Mouse (Mus musculus): ENCODE results near the gene Txnrd1. TPM values are rescaled to one million over a fixed set of nuclear protein-coding genes. Genes with fewer than 3 reads are reported as not detected.
A peak's percentile ranks its signal among the peaks of the same experiment; 100 is the strongest.

Txnrd1 gene
- polyA plus RNA-seq, 1 experiment from 2014 or later: 124 TPM

DNA sequence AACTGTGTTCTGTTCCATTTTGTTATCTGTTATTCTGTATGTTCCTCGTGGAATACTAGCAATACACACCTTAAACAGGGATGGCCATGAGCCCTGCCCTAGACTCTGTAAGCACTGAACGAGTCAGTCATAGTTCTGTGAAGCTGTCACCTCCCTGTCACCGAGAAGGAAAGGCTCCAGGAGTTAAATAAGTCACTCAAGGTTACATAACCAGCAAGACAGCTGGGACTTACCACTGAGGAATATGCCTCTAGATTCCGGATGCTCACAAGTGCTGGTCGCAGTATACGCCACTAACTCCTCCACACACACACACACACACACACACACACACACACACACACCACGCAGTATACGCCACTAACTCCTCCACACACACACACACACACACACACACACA lies 11.0 kb downstream of the Txnrd1 start:
- in situ Hi-C loops (cut with MboI; ENCODE audit: low pct_unique_long_range_greater_than_20kb): no loop called here
- TF ChIP-seq CTCF (IDR thresholded peaks at IDR 0.05): no peak
- H3K27me3 ChIP-seq: no peaks in the 10 kb centered on the region
- no peak for ATAC-seq
- no peak for DNase-seq (ENCODE audit: low read depth, low spot score)
- POLR2A ChIA-PET: interaction anchor here (0.6 to 0.7 kb wide), 2 partner anchors 17 to 46 kb away, joined by 3 to 8 read pairs; no protein-coding TSS in a partner anchor
- CTCF ChIA-PET: interaction anchor here (0.8 to 1.1 kb wide), 2 partner anchors 14 to 33 kb away, joined by 3 read pairs; no protein-coding TSS in a partner anchor

DNA sequence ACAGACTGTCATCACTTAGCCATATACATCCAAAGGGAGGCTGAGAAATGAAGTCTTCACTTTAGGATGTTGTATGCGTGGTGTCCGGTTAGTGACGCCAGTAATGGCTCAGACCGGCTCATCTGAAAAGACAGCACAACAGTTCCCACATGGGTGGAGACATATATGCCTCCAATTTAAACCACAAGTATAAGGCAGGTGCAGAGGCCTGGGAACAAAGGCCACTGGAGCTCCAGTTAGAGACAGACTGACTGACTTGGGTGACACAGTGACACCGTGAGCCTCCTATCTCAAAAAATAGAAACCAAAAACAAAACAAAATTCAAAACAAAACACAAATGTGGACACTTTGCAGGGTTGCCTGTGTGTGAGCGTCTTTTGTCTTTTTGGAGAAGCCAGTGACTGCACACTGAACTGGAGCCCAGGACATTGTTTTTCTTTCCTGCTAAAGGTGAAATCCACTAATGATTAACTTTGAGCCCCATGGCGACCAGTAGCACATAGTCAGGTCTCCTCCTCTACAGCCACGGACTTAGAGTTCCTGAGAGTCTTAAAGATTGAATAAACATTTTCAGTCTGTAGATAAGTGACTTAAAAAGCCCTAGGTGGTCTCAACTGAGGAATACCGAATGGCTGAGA lies 14.2 kb downstream of the Txnrd1 start:
- CTCF ChIA-PET: no interaction called here
- H3K27me3 ChIP-seq: no peaks in the 10 kb centered on the region
- in situ Hi-C loops (cut with MboI; ENCODE audit: low pct_unique_long_range_greater_than_20kb): no loop called here
- DNase-seq (ENCODE audit: low read depth, low spot score) (no peak), ATAC-seq (no peak)
- POLR2A ChIA-PET: no interaction called here
- no peak for TF ChIP-seq CTCF (IDR thresholded peaks at IDR 0.05)

DNA sequence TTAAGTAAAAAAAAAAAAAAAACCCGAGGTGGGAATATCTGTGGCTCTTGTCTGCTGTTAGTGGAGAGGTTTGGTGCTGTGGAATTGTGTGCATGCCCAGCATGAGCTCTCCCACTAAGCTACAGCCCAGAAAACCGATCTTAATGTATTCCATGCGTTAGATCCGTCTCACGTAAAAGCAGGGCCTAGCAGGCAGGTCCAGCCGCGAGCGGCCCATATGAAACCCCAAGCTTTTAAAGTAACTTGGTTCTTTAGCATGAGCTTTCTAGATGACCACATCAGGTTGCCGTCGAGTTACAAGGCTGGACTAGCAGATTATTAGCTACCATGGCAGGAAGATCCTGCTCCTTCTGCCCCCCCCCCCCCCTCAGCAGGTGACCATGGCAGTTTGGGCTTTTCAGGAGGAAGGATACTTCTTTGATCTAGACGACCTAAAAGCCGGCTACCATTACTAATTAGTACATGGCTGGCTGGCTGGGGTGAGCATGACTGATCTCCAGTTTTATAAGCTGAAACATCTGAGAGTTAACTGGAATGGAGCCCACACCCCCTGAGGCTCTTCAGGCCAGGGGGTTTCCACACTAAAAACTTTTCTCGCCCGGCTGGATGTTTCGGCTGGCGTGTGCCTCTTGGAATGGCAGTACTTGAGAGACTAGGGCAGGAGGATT lies 16.1 kb downstream of the Txnrd1 start:
- peak; percentile 67 for ATAC-seq
- POLR2A ChIA-PET: interaction anchor here (0.7 to 1.4 kb wide), 3 partner anchors 10 to 20 kb away, joined by 3 to 8 read pairs (median 5); no protein-coding TSS in a partner anchor
- DNase-seq (ENCODE audit: low read depth, low spot score): peak; percentile 97
- in situ Hi-C loops (cut with MboI; ENCODE audit: low pct_unique_long_range_greater_than_20kb): no loop called here
- TF ChIP-seq CTCF (IDR thresholded peaks at IDR 0.05): no peak
- no peaks in the 10 kb centered on the region for H3K27me3 ChIP-seq
- CTCF ChIA-PET: interaction anchor here (1.8 to 2.4 kb wide), 3 partner anchors 10 to 38 kb away, joined by 7 to 14 read pairs (median 10); no protein-coding TSS in a partner anchor

DNA sequence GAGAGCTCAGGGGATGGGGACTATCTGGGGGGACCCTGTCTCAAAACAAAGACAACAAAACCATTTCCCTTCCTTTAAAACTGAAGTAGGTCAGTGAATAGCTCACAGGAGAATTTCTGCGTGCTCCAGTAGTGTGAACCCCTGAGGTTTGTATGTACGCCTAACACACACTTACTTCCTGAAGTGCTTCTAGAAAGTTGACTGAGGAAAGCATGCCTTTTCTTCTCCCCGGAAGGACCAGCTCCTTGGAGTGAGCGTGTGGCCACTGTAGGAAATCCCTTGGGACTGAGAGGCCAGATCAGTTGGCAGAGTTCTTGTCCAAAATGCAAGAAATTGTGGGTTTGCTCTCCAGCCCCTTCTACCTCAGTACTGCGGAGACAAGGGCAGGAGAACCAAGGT lies 16.6 kb downstream of the Txnrd1 start:
- ATAC-seq (peak; percentile 9), DNase-seq (ENCODE audit: low read depth, low spot score) (no peak)
- POLR2A ChIA-PET: interaction anchor here (1.4 kb wide), 1 partner anchor 9 kb away, joined by 8 read pairs; no protein-coding TSS in a partner anchor
- no peak for TF ChIP-seq CTCF (IDR thresholded peaks at IDR 0.05)
- no peaks in the 10 kb centered on the region for H3K27me3 ChIP-seq
- in situ Hi-C loops (cut with MboI; ENCODE audit: low pct_unique_long_range_greater_than_20kb): no loop called here
- CTCF ChIA-PET: interaction anchor here (1.8 to 2.4 kb wide), 3 partner anchors 9 to 38 kb away, joined by 7 to 14 read pairs (median 10); no protein-coding TSS in a partner anchor

DNA sequence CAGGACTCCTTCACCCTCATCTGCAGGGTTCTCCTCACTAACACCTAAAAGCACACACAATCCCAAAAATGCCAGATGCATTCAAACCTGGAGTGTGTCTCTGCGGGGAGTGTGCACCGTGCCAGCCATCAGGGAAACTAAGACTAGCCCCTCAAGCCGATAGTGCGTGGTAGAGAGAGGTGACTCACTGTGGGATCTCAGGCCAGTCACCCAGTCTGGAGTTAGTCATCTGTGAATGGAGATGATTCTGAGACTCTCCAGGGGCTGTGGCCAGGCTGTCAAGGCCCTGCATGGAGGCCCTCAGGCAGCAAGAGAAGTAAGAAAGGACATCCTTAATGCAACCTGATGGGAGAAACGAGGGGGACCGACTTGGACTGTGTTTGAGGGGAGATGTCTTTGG lies 18.0 kb downstream of the Txnrd1 start:
- no peaks in the 10 kb centered on the region for H3K27me3 ChIP-seq
- CTCF ChIA-PET: no interaction called here
- peak; percentile 60 for DNase-seq (ENCODE audit: low read depth, low spot score)
- POLR2A ChIA-PET: no interaction called here
- TF ChIP-seq CTCF (IDR thresholded peaks at IDR 0.05): no peak
- ATAC-seq: peak; percentile 82
- in situ Hi-C loops (cut with MboI; ENCODE audit: low pct_unique_long_range_greater_than_20kb): no loop called here

DNA sequence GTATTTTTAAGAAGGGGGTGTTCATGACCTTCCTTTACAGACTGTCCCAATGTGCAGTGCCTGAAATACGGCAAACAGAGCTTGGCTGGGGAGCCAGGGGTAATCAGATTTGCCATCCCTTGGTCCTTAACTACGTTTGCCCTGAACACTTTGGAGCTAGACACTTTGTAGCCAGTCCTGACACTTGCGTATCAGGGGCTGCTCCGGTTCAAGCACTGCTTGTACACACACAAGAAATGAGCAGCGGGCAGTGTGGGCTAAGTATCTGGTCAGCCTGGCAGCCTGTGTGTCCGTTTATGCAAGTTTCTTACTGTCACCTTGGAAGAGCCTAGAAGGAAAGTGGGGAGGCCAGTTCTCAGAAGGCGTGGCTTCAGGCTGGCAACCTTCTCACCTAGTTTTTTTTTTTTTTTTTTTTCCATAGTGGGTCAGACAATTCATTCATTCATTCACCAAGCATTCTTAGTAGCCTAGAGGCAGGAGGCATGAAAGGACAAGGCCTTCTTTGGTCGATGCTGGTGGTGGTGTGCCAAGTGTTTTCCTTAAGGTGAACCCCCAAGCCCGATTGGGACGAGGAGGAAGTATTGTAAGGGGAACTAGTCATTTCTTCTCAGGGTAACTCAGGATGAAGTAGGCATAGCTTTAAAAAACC lies 24.4 kb downstream of the Txnrd1 start:
- ATAC-seq (peak; percentile 2), DNase-seq (ENCODE audit: low read depth, low spot score) (no peak)
- POLR2A ChIA-PET: interaction anchor here (0.6 to 2.6 kb wide), 3 partner anchors 45 to 168 kb away, joined by 3 to 17 read pairs (median 3); partner anchors contain the start of gene Glt8d2
- CTCF ChIA-PET: interaction anchor here (1.3 to 4.2 kb wide), 6 partner anchors 15 to 63 kb away, joined by 3 to 15 read pairs (median 6); no protein-coding TSS in a partner anchor
- no peaks in the 10 kb centered on the region for H3K27me3 ChIP-seq
- in situ Hi-C loops (cut with MboI; ENCODE audit: low pct_unique_long_range_greater_than_20kb): loop anchor here (5.0 kb wide), 1 partner anchor 46 kb away; no protein-coding TSS in a partner anchor
- TF ChIP-seq CTCF (IDR thresholded peaks at IDR 0.05): no peak

DNA sequence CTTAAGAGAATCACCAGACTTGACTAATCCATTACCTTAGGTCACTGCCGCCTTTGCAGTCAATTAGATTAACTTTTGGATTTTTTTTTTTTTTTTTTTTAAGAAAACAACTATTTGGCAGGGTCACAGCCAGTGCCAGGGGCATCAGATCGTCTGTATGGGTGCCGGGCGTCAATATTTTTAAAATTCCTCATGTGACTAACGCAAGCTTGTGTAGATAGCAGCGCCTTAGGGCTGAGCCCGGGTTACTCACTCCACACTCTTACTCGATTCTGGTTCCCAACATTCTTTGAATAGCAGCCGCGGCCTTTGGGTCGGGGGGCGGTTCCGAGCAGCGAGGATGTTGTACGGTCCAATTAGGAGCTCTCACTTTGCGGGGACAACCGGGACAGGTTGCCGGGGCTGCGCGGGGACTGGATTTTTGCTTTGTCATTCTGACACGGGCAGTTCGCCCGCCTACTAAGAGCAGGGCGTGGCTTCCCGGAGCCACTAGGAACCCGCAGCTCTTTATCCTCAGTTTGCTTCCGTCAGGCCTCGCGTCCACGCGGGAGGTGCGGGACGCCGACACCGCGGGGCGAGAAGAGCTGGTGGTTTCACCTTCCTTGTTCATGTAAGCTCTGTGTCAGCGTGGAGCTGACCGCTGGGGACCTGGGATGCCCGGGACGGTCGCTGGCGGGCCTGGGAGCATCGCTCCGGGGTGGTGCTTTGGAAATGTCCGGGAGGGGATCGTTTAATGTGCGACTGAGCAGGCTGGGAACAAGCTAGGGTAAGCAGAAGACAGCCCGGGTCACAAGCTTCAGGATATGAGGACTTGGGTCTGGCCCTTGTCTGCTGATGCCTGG lies 25.2 kb downstream of the Txnrd1 start:
- ChIA-PET POLR2A (interaction anchor here (0.7 to 2.6 kb wide), 3 partner anchors 8 to 99 kb away, joined by 3 to 17 read pairs (median 8); no protein-coding TSS in a partner anchor), CTCF (interaction anchor here (0.7 to 4.2 kb wide), 11 partner anchors 9 to 109 kb away, joined by 3 to 15 read pairs (median 4); no protein-coding TSS in a partner anchor)
- H3K27me3 ChIP-seq: no peaks in the 10 kb centered on the region
- in situ Hi-C loops (cut with MboI; ENCODE audit: low pct_unique_long_range_greater_than_20kb): loop anchor here (5.0 kb wide), 1 partner anchor 47 kb away; no protein-coding TSS in a partner anchor
- no peak for TF ChIP-seq CTCF (IDR thresholded peaks at IDR 0.05)
- DNase-seq (ENCODE audit: low read depth, low spot score) (peak; percentile 60), ATAC-seq (peak; percentile 79)

DNA sequence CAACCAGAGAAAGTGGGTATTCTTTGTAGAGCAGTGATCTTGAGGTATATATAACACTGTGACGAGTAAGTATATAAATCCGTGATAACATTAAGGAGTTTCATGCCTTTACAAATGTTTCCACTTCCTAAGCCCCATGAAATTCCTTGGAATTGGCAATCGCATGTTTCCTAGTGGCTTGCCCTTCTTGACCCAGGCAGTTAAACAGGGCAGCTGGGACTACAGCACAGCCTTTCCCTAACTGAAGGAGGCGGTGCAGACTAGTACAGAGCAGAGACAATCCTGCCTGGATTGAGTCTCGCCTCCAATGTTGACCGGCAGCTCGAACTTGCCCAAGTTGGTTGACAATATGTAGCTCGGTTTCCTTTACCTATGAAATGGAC lies 25.8 kb downstream of the Txnrd1 start:
- H3K27me3 ChIP-seq: no peaks in the 10 kb centered on the region
- TF ChIP-seq CTCF (IDR thresholded peaks at IDR 0.05): no peak
- peak; percentile 15 for ATAC-seq
- ChIA-PET POLR2A (interaction anchor here (0.6 to 2.6 kb wide), 4 partner anchors 9 to 46 kb away, joined by 4 to 17 read pairs (median 7); no protein-coding TSS in a partner anchor), CTCF (interaction anchor here (0.7 to 4.2 kb wide), 9 partner anchors 10 to 109 kb away, joined by 3 to 15 read pairs (median 4); no protein-coding TSS in a partner anchor)
- no peak for DNase-seq (ENCODE audit: low read depth, low spot score)
- in situ Hi-C loops (cut with MboI; ENCODE audit: low pct_unique_long_range_greater_than_20kb): loop anchor here (5.0 kb wide), 1 partner anchor 47 kb away; no protein-coding TSS in a partner anchor

DNA sequence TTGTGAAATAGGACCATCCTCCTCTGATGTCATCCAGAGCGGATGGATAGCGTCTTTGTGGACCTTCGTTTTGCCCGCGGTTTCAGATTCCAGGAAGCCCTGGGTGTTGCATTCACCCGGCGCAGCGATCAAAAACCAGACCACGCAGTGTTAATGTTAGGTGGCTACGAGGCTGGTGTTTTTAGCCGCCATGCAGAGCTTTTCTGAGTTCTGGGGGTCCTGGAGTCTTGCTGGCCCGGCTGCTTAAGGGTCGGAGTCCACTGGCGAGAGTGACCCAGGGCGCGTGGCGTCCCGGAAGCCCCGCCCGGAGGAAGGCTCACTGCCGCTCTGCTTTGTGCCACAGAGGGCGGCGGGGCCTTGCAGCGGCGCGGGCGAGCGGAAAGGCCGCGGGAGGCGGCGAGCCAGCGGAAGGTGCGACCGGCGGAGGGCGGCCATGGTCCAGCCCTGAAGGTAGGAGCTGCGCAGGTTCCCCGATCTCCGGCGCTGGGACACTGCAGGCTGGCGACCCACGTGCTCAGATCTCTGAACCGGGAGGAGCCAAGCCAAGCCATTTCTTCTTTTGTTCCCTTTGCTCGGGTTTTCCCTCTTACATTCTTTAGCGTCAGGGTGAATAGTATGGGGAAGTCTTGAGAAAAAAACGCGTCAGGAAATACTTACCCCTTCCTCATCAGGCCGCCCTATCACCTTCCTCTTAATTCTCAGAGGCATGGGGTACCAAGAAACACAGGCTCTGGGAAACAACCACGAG lies 26.6 kb downstream of the Txnrd1 start:
- POLR2A ChIA-PET: interaction anchor here (0.6 to 2.6 kb wide), 5 partner anchors 10 to 65 kb away, joined by 3 to 17 read pairs (median 6); no protein-coding TSS in a partner anchor
- no peak for DNase-seq (ENCODE audit: low read depth, low spot score)
- in situ Hi-C loops (cut with MboI; ENCODE audit: low pct_unique_long_range_greater_than_20kb): no loop called here
- CTCF ChIA-PET: interaction anchor here (1.0 to 4.2 kb wide), 7 partner anchors 10 to 108 kb away, joined by 3 to 15 read pairs (median 7); no protein-coding TSS in a partner anchor
- ATAC-seq: peak; percentile 24
- TF ChIP-seq CTCF (IDR thresholded peaks at IDR 0.05): no peak
- no peaks in the 10 kb centered on the region for H3K27me3 ChIP-seq

Measured in Patski (cell line).